Mouse (Mus musculus) liver, embryonic 14.5 days (tissue): ENCODE results near the gene Cpne6.

ENCODE experiments used
- CTCF ChIP-seq: IDR thresholded peaks from 2 replicates; pipeline ENCODE4 v1.5.1; 2016; ENCODE audit warnings: antibody characterized with exemption, low read depth, control low read depth
- EP300 ChIP-seq: IDR thresholded peaks from 2 replicates; pipeline ENCODE4 v1.6.1; 2016; ENCODE audit warnings: antibody characterized with exemption, low read depth

DNA sequence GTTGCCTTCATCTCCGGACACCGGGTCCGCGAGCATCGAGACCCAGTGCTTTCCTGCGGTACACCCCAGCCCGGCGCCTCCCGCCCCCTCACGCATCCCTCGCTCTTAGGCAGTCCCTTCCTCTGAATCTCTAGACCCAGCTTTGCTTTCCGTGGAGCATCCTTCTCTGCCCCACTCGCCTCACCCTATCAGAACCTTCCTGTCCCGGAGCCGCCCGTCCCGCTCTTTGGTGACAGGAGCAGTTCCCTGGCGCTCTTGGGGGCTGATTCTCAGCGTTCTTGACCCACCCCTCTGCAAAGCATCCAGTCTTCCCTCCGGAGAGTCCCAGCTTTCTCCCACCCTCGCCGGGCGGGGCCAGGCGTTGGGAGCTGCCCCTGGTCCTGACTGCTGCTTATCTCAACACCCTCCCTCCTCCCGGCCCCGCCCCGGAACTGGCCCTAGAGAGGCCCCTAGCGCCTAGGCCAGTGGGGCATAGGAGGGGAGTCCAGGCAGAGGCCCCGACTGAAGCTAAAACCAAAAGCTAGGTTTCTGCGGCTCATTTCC lies 18.9 kb upstream of the Cpne6 start:
- TF ChIP-seq CTCF (0 out of 2 replicates have a peak, but pooled peaks have one; percentile 19), EP300 (no peak)
